7 mouse cellular contexts compared by ENCODE assay signal in genomic region chr12:86680591-86681193, GRCm38 (mm10). TPM values are rescaled to one million over a fixed set of nuclear protein-coding genes. Genes with fewer than 3 reads are reported as not detected.
DNase-seq lines count a peak whose midpoint lies in the region; ATAC-seq lines count a peak whose summit lies in the region.

No protein-coding gene starts in this region.

- peak overlapping the region; percentile 98 for H3K9ac ChIP-seq in hindbrain, embryonic 11.5 days (ENCODE audit: low read depth, low read length)

- peaks cover 2% of the 10 kb centered on the region; the same call in 1 of the 2 replicates for H3K4me1 ChIP-seq in hindbrain, embryonic 11.5 days (replicated peaks; ENCODE audit: control insufficient read depth, insufficient read depth, low read length)
- H3K4me1 ChIP-seq in midbrain, embryonic 10.5 days = peaks cover 52% of the 10 kb centered on the region

- no peaks in the 10 kb centered on the region for H3K36me3 ChIP-seq in hindbrain, embryonic 11.5 days (ENCODE audit: control insufficient read depth, insufficient read depth, low read length)
- H3K36me3 ChIP-seq in midbrain, embryonic 10.5 days = peaks cover 33% of the 10 kb centered on the region

- peak overlapping the region; percentile 72 for H3K4me2 ChIP-seq in hindbrain, embryonic 11.5 days (replicated peaks; ENCODE audit: low read depth, low read length)

- H3K9me3 ChIP-seq in hindbrain, embryonic 11.5 days (ENCODE audit: control insufficient read depth, low read length) = no peaks in the 10 kb centered on the region
- no peaks in the 10 kb centered on the region for H3K9me3 ChIP-seq in midbrain, embryonic 10.5 days (replicated peaks)

- DNase-seq in Muller cell, postnatal 12 days (ENCODE audit: inconsistent ontology term) = peak; percentile 37
- peak; percentile 58 for DNase-seq in cerebellum, adult 9-11 months
- DNase-seq in hindbrain, embryonic 11.5 days (ENCODE audit: low spot score) = peak; percentile 48
- peak; percentile 25 for DNase-seq in midbrain, embryonic 10.5 days (ENCODE audit: low spot score)
- no peak for DNase-seq in spleen, postnatal 10 days (ENCODE audit: low spot score in 2 of 2)
- no peak for DNase-seq in layer of hippocampus, adult 18-20 months (ENCODE audit: low spot score in 2 of 2)
- no peak for DNase-seq in spleen, postnatal 14 days (ENCODE audit: low spot score in 2 of 2)

- H3K4me3 ChIP-seq in hindbrain, embryonic 11.5 days (ENCODE audit: low read depth, low read length) = peak overlapping the region; percentile 93
- H3K4me3 ChIP-seq in midbrain, embryonic 10.5 days = peak overlapping the region; percentile 92

- no peaks in the 10 kb centered on the region for H3K27me3 ChIP-seq in hindbrain, embryonic 11.5 days (ENCODE audit: control insufficient read depth, insufficient read depth, low read length)
- H3K27me3 ChIP-seq in midbrain, embryonic 10.5 days (ENCODE audit: low read depth, poor library complexity, severe bottlenecking) = peaks cover 16% of the 10 kb centered on the region

- 46% methylated on average over 11 of the region's 11 CpGs for WGBS in hindbrain, embryonic 11.5 days
- WGBS in midbrain, embryonic 10.5 days = 70% methylated on average over 11 of the region's 11 CpGs

- ATAC-seq in hindbrain, embryonic 11.5 days (ENCODE audit: low FRiP score) = no peak

- peak overlapping the region; percentile 99 for H3K27ac ChIP-seq in hindbrain, embryonic 11.5 days (ENCODE audit: low read depth, low read length)
- H3K27ac ChIP-seq in midbrain, embryonic 10.5 days (replicated peaks) = 0 out of 2 replicates have a peak overlapping the region, but pooled peaks have one; percentile 97

RNA-seq across cellular contexts. Expression of gene Vash1, which starts 2.2 kb away (rescaled TPM):
- polyA plus RNA-seq in hindbrain, embryonic 11.5 days (2014; fragmentation: Nextera tagmentation; extraction: Ambion mirVana) = 26.5 and 28.1 TPM in 2 replicates
- 17.5 and 22.3 TPM in 2 replicates for polyA plus RNA-seq in midbrain, embryonic 10.5 days (2016; fragmentation: Nextera tagmentation; extraction: Ambion mirVana)
- total RNA-seq in layer of hippocampus, adult 18-20 months (2021) = 10 to 100 TPM; 36.8 to 37.8 TPM

RNA-seq across cellular contexts. Expression of gene Angel1, which starts 45.6 kb away (rescaled TPM):
- 8.4 and 11.6 TPM in 2 replicates for polyA plus RNA-seq in hindbrain, embryonic 11.5 days (2014; fragmentation: Nextera tagmentation; extraction: Ambion mirVana)
- 14.4 and 16.0 TPM in 2 replicates for polyA plus RNA-seq in midbrain, embryonic 10.5 days (2016; fragmentation: Nextera tagmentation; extraction: Ambion mirVana)
- 1 to 10 TPM; 5.0 to 5.7 TPM for total RNA-seq in layer of hippocampus, adult 18-20 months (2021)

RNA-seq across cellular contexts. Expression of gene Lrrc74a, which starts 53.5 kb away (rescaled TPM):
- not detected in 2 replicates for polyA plus RNA-seq in hindbrain, embryonic 11.5 days (2014; fragmentation: Nextera tagmentation; extraction: Ambion mirVana)
- polyA plus RNA-seq in midbrain, embryonic 10.5 days (2016; fragmentation: Nextera tagmentation; extraction: Ambion mirVana) = not detected in 2 replicates
- total RNA-seq in layer of hippocampus, adult 18-20 months (2021) = not detected

Comparison
In these comparisons a context has a peak if more than half of its experiments do, and no peak if none do; other contexts are left out.
1. DNase-seq: peak in Muller cell, postnatal 12 days (single experiment), cerebellum, adult 9-11 months (single experiment), hindbrain, embryonic 11.5 days (single experiment) and midbrain, embryonic 10.5 days (single experiment); none in spleen, postnatal 10 days (0 of 2), layer of hippocampus, adult 18-20 months (0 of 2) and spleen, postnatal 14 days (0 of 2).